Mouse (Mus musculus) kidney, adult 2 months (tissue): ENCODE data around the gene Ocrl.

ENCODE experiments used
- CTCF ChIP-seq: fragments of 200-500 bp; conservative IDR thresholded peaks from 2 replicates; pipeline ENCODE4 v1.5.1; 2011; ENCODE audit warnings: low read depth, mild to moderate bottlenecking, control low read depth, low read length, moderate library complexity, mixed read lengths; ENCODE audit not compliant: insufficient read depth, insufficient read length
- POLR2A ChIP-seq: fragments of 200-500 bp; IDR thresholded peaks from one replicate; pipeline ENCODE4 v1.6.1; 2011; ENCODE audit warnings: low read depth, low read length, control low read depth

DNA sequence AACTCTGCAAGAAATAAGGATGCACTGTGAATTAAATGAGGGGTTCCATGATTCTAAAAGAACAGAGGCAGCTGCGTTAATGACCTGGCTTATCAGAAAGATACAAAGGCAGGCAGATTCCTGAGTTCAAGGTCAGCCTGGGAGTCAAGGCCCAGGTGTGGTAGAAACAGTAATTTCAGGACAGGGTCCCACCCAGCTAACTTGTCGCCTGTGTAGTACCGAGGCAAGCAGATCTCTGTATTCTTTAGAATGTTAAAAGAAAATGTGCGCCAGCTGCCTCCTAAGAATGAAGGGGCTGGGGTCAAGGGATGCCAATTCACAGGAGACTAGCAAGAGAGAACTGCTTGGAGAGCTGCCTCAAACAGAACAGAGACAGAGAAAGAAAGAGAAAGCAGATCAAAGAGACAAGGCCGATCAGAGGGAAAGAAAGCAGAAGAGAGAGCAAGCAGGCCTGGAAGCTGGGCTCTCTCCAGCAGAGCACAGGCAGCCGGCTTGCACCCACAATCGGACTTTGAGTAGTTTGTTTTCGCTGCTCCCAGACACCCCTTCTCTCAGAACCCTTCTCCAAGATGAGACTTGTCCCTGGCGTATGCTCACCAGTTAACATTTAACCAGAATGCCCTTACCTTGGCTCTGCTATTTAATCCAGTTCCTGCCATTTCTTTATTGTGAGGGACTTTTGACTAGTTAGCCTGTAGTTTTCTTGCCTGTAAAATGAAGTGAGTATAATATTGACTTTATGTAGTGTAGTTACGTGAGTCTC lies 59.4 kb downstream of the Ocrl start:
- TF ChIP-seq CTCF = no peak
- TF ChIP-seq POLR2A = no peak
